Mouse (Mus musculus) NIH3T3 (cell line): ENCODE results near the gene Tanc1.

Experiments
- DNase-seq: peaks from one replicate; pipeline ENCODE4 v3.0.0-alpha.2; 2012; ENCODE audit warnings: low read depth

Tanc1 gene

GRCm38 (mm10) chr2:59882742-59883281 is 271.0 kb downstream of the Tanc1 start:
- DNase-seq: no peak

GRCm38 (mm10) chr2:59889699-59890098 is 277.9 kb downstream of the Tanc1 start:
- no peak for DNase-seq
